Mouse (Mus musculus) heart, postnatal 14 days (tissue): ENCODE measurements around the gene Grcc10. TPM values are rescaled to one million over a fixed set of nuclear protein-coding genes. Genes with fewer than 3 reads are reported as not detected.

Experiments
- DNase-seq, 2 experiments: peaks; one replicate each; pipeline ENCODE4 v3.0.0; 2021 to 2022
- intact Hi-C: fragments of 180-260 bp; cut with DNase I; formaldehyde crosslinking; loops from one replicate; pipeline ENCODE4 v1.15.1; 2025
- total RNA-seq, 2 experiments: library from RNA; stranded (reverse); gene quantifications; 2 replicates each; pipeline ENCODE4 v1.2.3; 2021

Gene Grcc10
- total RNA-seq, 2 experiments from 2014 or later = 323 to 327 TPM

DNA sequence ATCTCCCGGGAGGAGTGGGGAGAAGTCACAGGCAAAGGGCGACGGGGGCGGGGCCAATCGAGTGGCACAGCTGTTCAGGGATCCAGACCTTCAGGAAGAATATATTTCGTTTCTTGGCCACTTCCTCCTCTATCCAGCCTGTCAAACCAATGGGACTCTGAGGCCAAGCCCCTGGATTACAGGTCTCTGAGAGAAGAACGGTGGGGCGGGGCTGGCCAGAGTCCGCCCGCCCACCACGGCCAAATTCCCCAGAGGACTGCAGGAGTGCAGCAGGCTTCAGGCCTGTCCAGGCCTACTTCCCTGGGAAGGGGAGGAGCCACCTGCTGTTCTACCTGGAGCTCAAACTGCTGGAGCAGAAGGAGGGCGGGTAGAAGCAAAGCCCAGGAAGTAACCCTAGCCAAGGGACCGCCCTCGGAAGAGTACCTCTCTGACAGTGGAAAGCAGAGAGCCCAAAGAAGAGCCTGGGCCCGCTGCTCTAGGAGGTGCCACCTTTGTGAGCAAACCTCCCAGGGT is 2.6 kb downstream of the Grcc10 start, which contains the start of gene Ptpn6:
Ptpn6 (minus strand) TSS at position 204 of the 513 bp plus-strand sequence.
- intact Hi-C loops = loop anchor here (2.0 to 5.0 kb wide), 2 partner anchors 18 to 166 kb away; partner anchors contain the start of gene C1rb
- peak in 1 of 2 experiments; percentile 36 for DNase-seq

DNA sequence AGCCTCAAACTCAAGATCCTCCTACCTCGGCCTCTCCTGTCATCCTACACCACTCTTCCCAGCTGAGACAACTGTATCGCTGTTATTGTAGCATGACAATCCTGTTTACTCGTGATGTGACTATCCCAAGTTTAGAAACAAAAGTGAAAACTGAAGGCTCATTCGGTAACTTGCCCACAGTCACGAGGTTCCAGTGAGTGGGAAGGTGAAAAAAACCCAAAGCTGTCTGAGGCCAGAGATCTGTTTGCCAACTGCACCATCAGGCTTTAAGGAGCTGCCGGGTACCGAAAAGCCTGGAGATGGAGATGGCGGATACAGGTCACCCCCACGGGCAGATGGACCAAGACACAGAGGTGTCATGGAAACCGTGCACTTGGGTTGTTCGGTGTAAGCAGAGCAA is 4.1 kb downstream of the Grcc10 start:
- intact Hi-C loops = loop anchor here (5.0 kb wide), 1 partner anchor 165 kb away; the partner anchor contains the start of gene C1rb

DNA sequence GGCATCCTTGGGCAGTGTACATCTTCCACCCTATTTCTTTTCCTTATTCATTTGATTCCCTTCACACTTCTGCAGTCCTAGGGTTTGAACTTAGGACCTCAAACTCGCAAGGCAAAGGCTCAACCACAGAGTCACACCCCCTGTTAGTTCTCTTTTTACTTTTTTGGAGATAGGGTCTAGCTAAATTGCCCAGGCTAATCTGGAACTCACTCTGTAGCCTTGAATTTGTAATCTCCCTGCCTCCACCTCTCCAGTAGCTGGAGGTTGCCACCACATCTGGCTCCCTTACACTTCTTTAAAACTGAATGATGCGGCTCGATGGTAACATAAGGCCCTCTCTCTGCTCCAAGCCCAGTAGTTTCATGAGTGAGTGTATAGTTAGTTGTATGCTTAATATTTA is 6.8 kb downstream of the Grcc10 start:
- intact Hi-C loops = no loop called here
- DNase-seq = no peak

More for the DNA sequence above, 4.1 kb downstream of the Grcc10 start:
- no peak for DNase-seq

DNA sequence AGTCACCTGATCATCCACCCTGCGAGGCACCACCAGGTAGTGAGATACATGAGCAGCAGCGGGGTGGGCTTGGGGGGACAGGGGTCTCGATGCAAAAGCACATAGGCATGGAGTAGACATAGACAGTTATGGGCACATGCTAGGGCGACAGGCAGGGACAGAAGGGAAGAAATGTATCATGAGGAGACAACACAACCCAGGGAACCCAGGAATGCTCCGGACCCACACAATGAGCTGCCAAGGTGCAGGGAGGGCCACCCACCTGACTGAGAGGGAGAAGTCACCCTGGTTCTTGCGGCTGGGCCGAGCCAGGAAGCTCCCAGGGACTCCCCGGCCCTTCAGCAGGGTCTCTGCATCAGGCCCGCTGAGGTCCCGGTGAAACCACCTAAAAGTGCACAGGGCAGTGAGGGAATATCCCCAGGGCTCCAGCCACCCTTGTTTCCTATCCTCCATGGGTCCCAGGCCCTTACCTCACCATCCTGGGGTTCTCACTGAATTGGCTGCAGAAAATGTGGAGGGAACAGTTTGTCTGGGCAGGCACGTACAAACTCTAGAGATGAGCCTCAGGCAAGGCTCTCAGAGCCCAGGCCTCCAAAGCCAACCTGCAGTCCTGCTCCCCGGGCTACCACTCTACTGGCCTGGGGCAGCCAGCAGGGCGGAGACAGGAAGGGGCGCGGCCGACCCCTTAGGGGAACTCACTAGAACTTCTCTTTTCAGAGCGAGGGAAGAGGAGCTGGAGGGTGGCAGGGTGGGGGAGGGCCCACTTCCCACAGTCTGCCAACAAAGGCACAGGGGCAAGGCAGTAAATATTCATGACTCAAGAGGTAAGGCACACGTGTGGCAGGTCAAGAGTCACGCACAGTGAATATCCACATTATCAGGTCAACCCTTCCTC is 8.5 kb downstream of the Grcc10 start:
- peak; percentile 41 to 53 for DNase-seq
- intact Hi-C loops = no loop called here

DNA sequence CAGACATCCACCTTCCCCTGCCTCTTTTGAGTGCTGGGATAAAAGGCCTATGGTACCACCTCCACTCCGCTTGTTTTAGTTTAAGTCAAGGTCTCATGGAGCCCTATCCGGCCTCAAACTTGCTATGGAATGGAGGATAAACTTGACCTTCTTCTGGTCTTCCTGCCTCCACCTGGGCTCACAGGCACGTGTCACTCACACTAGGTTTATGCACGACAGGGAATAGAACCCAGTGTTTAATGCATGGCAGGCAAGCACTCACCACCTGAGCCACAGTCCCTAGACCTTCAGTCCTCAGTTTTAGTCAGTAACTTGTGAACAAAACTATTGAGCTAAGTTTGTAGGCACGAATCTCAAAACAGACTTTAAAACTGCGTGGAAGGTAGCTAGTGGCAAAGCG is 10.1 kb downstream of the Grcc10 start:
- intact Hi-C loops = no loop called here

DNA sequence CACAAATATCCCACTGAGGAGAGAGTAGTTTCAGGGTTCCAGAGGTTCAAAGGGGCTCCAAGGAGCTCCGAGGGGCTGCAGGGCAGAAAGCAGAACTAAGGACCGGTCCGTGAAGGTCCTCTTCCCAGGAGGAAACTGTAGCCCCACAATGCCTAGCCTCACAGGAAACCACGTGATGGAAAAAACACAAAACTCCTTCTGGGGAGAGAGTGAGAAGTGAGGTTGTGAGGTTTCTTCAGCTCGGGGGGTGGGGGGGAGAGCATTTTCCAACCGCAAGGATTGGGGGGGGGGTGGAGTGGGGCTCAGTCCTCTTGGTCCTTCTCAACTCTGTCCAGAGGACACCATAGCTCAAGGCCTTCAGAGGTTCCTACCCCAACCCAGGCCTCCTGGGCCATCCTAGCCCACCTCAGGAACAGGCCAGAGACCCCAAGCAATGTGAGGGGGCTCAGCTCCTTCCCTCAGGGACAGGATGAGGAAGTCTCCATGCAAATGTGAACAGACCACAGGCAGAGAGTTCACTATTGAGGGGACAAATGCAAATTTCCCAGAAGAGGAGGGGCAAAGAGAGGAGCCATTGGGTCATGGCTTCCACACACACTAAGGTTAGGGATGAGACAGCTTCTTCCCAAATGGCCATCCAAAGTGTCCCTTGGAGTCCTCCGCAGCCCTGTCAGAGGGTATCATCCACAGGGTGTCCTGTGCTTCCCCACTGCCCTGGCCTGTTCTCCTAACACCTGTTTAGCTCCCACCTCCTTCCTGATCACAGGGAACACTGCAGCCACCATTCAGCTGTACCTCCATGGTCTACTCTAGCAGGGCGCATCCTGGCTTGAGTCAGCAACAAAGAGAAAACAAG is 11.1 kb downstream of the Grcc10 start:
- intact Hi-C loops = no loop called here
- no peak for DNase-seq

More for the DNA sequence above, 10.1 kb downstream of the Grcc10 start:
- no peak for DNase-seq

DNA sequence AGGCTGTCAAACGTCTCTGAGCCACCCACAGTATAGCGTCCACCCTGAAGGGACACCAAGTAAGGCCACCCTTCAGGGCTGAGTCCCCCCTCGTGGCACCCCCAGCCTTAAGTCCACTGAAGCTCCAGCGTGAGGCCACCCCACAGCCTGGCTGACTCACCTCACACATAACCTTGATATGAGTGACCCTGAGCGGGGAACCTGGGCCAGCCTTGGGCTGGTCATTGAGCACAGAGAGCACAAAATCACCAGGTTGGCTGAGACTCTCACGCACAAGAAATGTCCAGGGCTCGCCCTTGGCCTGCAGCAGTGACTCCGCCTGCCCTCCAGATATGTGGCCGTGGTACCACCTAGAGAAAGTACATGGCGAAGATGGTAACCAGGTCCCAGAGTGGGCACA is 12.6 kb downstream of the Grcc10 start:
- DNase-seq = no peak
- intact Hi-C loops = no loop called here

DNA sequence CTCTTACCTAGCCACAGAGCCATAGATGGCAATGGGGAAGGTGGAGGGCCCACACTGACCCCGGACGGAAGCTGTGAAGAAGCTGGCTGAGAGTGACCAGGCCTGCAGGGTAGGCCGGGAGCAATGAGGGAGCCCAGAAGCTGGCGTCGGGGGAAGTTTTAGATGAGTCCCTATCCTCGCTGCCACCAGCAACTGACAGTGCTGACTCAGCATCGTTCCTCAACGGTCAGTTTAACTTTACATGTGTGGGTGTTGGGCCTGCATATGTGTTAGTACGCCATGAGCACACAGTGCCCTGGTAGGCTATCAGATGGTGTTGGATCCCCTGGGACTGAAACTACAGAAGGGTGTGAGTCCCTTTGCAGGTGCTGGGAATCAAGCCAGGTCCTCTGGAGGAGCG is 16.7 kb downstream of the Grcc10 start:
- no peak for DNase-seq
- intact Hi-C loops = no loop called here

DNA sequence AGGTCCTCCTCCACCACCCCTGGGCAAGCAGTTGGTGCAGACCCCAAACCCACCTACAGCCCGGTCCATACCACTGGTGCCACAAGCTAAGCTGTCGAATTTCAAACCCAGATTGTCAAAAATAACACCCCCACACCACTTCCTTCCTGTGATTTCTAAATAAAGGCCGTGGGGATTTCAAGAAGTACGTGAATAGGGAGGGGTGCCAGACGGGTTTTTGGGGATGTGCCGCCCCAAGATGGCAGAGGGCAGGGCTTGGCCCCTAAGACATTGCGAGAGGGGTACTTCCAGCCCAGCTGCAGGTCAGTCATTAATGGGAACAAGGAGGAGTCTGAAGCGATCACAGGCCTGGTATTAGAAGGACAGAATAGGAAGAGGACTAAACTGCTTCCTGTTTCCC is 17.6 kb downstream of the Grcc10 start:
- intact Hi-C loops = no loop called here
- DNase-seq = no peak

DNA sequence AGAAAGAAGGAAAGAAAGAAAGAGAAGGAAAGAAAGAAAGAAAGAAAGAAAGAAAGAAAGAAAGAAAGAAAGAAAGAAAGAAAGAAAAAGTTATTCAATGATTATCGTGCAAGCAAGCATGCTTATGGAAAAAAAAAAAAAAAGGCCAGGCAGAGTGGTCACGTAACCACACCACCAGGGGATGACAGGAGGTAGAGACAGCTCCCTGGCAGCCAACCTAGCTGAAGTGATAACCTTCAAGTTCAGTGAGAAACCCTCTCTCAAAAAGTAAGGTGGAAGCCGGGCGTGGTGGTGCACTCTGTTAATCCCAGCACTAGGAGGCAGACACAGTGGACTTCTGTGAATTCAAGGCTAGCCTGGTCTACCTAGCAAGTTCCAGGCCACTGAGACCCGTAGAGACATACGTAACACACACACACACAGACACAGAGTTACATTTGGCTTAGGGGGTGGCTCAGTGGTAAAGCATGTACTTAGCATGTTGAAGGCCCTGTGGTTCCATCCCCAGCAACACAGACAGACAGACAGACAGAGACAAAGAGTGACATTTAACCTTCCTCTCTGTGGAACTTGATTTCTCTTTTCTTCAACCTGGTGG is 18.2 kb downstream of the Grcc10 start:
- intact Hi-C loops = no loop called here
- peak in 1 of 2 experiments; percentile 51 for DNase-seq

DNA sequence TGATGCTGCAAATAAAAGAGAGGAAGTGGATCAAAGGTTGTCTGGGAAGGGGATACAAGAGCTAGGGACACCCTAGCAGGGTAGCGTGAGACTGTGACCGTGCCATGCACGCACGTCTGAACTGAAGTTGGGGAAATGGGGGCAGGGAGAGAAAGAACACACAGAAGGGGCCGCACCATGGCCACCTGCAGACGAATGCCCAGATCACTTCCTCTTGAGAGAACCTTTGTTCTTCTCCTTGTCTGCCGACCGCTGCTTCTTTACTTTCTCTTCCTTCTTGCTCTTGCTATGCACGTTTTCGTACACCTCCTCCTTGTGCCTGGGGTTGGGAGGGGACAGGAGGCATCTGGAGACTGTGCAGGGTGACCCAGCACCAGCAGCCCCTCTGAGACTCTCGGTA is 20.3 kb downstream of the Grcc10 start:
- DNase-seq = no peak
- intact Hi-C loops = loop anchor here (2.0 kb wide), 1 partner anchor 18 kb away; the partner anchor contains the start of gene Ptpn6

DNA sequence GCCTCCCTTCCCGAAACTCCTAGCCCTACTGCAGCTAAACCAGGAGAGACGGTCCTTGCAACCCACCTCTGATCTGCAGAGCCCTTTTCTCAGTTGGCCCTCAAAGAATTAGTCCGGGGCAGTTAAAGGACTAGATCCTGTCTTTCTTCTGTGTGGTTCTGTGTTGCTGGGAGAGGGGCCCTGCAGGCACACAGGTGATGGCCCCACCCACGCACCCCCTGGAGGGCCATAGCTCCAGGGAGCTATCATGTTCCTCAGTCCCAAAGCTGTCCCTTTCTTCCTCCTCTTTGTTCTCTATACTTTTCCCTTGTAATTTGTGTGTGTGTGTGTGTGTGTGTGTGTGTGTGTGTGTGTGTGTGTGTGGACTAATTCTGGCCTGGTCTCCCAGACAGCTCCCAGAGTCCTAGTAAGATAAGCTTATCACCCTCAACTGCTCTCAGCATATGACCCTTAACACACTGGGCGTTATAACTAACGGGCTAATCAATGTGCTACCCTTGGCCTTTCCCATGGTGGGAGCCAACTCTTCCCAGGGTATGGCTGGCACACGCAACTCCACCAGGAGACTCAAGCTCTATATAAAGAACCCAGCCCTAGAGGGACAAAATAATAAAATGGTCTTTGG is 21.7 kb downstream of the Grcc10 start:
- intact Hi-C loops = loop anchor here (10.0 kb wide), 1 partner anchor 295 kb away; no protein-coding TSS in a partner anchor
- peak in 1 of 2 experiments; percentile 31 for DNase-seq

DNA sequence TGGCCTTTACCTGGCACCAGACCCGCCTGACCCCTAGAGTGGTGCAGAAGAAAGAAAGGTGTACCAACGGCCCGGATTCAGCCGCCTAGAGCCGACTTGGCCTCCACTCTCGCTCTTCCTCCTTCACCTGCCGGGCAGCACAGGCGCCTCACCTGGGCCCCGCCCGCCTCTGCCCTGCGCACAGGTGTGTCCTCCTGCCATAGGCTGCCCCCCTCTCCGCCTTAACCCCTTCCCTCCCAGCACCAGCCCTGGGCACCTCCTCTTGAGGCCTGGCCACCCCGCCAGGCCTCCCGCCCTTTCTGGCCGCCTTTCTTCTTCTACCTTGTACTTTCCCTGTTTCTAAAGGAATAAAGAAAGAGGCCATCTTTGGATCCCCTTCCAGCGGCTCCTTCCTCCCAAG is 22.5 kb downstream of the Grcc10 start:
- intact Hi-C loops = loop anchor here (10.0 kb wide), 1 partner anchor 296 kb away; no protein-coding TSS in a partner anchor
- no peak for DNase-seq

DNA sequence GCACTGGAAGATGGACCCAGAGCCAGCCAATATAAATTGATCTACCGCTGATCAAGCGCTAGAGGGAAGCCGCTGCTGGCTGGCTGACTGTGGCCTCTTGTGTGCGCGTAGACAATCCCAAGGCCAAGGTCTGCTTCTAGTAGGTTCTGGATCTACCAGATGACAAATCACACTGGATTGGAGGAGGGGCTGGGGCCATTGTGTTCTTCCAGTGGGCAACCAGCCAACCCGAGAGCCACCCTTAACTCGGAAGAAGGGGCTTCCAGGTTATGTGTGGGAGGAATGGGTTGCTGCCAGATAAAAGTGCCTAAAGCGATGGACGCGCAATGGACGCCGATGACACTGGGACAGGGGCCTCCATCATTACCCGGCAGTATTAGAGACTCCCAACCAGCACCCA is 23.2 kb downstream of the Grcc10 start:
- intact Hi-C loops = loop anchor here (10.0 kb wide), 1 partner anchor 297 kb away; no protein-coding TSS in a partner anchor
- no peak for DNase-seq

DNA sequence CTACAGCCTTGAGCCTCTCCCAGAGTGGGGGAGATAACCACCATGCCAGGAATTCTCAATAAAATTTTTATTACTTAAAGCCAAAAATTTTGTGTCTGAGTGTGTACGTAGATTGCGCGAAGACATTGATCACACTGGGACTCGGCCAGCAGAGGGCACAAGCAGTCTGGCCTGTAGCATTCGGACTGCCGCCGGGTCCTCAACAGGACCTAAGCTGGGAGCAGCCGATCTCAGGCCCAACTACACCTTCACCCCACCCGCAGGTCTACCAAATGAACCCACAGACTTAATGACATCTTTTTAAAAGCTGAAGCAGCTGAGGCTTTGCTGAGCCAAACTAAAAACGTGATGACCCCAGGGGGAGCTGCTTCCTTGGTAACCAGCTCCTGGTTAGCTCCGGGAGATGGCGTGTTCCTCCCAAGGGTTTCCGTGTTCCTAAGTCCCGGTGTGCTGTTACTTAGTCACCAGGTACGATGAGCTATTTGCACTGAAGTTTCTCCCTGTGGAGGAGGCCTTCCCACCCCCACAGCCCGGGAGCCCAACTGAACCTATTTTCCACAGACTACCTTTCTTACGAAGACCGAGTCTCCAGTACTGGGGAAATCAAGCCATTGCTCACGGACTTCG is 24.2 kb downstream of the Grcc10 start:
- intact Hi-C loops = loop anchor here (10.0 kb wide), 1 partner anchor 298 kb away; no protein-coding TSS in a partner anchor
- peak; percentile 43 to 64 for DNase-seq

DNA sequence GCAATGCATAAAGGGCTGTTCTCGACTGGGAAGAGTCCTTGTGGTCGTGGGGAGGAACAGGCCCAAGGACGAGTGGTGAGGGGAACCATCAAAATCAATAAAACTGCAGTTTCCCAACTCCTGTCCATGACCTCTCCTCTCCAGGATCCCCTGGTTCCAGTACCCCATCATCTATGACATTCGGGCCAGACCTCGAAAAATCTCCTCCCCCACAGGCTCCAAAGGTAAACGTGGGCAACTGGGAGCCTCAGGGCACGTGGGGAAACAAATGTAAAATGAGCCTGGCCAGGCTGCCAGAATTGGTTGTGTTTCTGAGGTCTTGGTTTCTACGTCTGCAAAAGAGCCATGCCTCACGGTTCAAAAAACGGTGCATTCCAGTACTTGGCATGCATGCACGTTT is 28.3 kb downstream of the Grcc10 start:
- intact Hi-C loops = loop anchor here (1.0 to 10.0 kb wide), 3 partner anchors 27 to 302 kb away; partner anchors contain the start of gene Lpcat3
- DNase-seq = no peak

DNA sequence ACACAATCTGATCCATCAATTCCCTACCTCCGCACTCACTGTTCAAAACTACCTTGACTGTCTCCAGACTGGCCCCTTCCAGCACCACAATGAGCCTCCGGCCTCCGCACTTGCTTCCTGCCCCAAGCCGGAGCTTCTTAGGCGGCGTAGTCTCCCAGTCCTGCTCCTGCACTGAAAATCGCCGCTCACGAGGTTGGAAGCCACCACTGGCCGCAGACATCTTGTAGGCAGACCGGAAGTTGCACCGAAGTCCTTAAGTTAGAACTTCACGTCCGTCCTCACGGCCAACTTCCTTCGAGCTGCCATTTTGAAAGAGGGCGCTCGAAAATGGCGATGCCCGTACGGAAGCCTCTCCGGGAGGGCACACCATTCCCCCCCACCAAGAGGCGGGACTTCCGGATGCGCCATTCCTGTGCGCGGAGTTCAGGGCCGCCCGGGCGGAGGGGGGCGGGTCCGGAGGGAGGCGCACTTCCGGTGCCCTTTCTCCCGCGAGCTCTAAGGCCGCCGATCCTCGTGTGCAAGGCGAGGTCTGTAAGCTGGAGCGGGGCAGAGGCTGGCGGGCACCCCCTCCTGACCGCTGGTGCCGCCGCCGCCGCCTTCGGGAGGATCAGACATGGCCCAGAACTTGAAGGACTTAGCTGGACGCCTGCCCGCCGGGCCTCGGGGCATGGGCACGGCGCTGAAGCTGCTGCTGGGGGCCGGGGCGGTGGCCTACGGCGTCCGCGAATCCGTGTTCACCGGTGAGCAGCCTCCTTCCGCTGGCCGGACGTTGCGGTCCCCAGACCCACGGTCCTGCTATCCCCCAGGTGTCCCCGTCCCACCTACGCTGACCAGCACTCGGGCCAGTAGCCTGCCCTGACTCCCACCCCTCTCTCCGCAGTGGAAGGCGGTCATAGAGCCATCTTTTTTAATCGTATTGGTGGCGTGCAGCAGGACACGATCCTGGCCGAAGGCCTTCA is 29.1 kb downstream of the Grcc10 start, which contains the start of the genes Emg1 and Phb2:
Emg1 (minus strand) TSS at position 355 of the 959 bp plus-strand sequence.
Phb2 (plus strand) TSS at position 513 of the 959 bp plus-strand sequence.
- intact Hi-C loops = loop anchor here (1.0 to 10.0 kb wide), 3 partner anchors 28 to 303 kb away; partner anchors contain the start of gene Lpcat3
- DNase-seq = peak; percentile 98 to 99
